Mouse (Mus musculus) lung, postnatal 0 days (tissue): ENCODE data around the gene Fam124a. TPM values are rescaled to one million over a fixed set of nuclear protein-coding genes. Genes with fewer than 3 reads are reported as not detected.

Experiments used
- ATAC-seq: fragments of 200-750 bp; cut with Nextera tagmentation; 2 replicates; pipeline ENCODE4 v1.8.0; 2017; ENCODE audit warnings: moderate library complexity
- DNase-seq: peaks from one replicate; pipeline ENCODE4 v3.0.0-alpha.2; 2016; ENCODE audit warnings: low spot score
- H3K27ac ChIP-seq: fragments of 300-500 bp; sonication (generic); 2 replicates; pipeline ENCODE4 v1.5.1; 2014; ENCODE audit warnings: antibody characterized with exemption, mild to moderate bottlenecking, low read length, mixed read lengths
- H3K27me3 ChIP-seq: fragments of 300-500 bp; sonication (generic); replicated peaks from 2 replicates; pipeline ENCODE4 v1.6.1; 2014; ENCODE audit warnings: low read length, mixed read lengths; ENCODE audit not compliant: insufficient read depth
- H3K36me3 ChIP-seq: fragments of 300-500 bp; sonication (generic); 2 replicates; pipeline ENCODE4 v1.6.1; 2014; ENCODE audit warnings: low read length, mixed read lengths; ENCODE audit not compliant: insufficient read depth
- H3K4me1 ChIP-seq: fragments of 300-500 bp; sonication (generic); 2 replicates; pipeline ENCODE4 v1.6.1; 2014; ENCODE audit warnings: antibody characterized with exemption, low read depth, low read length, mixed read lengths; ENCODE audit not compliant: insufficient read depth
- H3K4me2 ChIP-seq: fragments of 300-500 bp; sonication (generic); replicated peaks from 2 replicates; pipeline ENCODE4 v1.6.1; 2014; ENCODE audit warnings: low read depth, mild to moderate bottlenecking, low read length, moderate library complexity, mixed read lengths
- H3K4me3 ChIP-seq: fragments of 300-500 bp; sonication (generic); 2 replicates; pipeline ENCODE4 v1.5.1; 2014; ENCODE audit warnings: low read depth, low read length
- H3K9ac ChIP-seq: fragments of 300-500 bp; sonication (generic); replicated peaks from 2 replicates; pipeline ENCODE4 v1.6.1; 2014; ENCODE audit warnings: low read depth, mild to moderate bottlenecking
- H3K9me3 ChIP-seq: fragments of 300-500 bp; sonication (generic); 2 replicates; pipeline ENCODE4 v1.6.1; 2016; ENCODE audit warnings: low read length, mixed read lengths
- CTCF ChIP-seq: IDR thresholded peaks from 2 replicates; pipeline ENCODE4 v1.5.1; 2016; ENCODE audit warnings: antibody characterized with exemption, mild to moderate bottlenecking
- EP300 ChIP-seq: IDR thresholded peaks from 2 replicates; pipeline ENCODE4 v1.6.1; 2016; ENCODE audit warnings: antibody characterized with exemption, mild to moderate bottlenecking, control low read depth
- WGBS: fragments of 180-500 bp; shearing (Covaris S2); extraction: QIAGEN DNeasy Blood & Tissue Kit; methylation state at CpG from one replicate; pipeline ENCODE4 v1.1.7; 2014; 5-methylcytosine and 5-hydroxymethylcytosine counted together
- polyA plus RNA-seq: library from polyadenylated mRNA; unstranded; fragments of >200 nt; fragmentation: Nextera tagmentation; extraction: Ambion mirVana; gene quantifications from 2 replicates; pipeline ENCODE4 v1.2.1, GENCODE M21; 2015

Gene Fam124a
- polyA plus RNA-seq, 1 experiment from 2014 or later: 9.4 TPM

GRCm38 (mm10) chr14:62539834-62540233 lies 15.7 kb upstream of the Fam124a start:
- Histone ChIP-seq H3K36me3 (no peaks in the 10 kb centered on the region), H3K4me1 (no peaks in the 10 kb centered on the region), H3K9ac (no peak overlapping the region), H3K9me3 (no peaks in the 10 kb centered on the region), H3K27ac (no peak overlapping the region), H3K4me2 (no peak overlapping the region), H3K27me3 (no peaks in the 10 kb centered on the region), H3K4me3 (no peak overlapping the region)
- TF ChIP-seq CTCF (no peak), EP300 (no peak)
- DNase-seq (no peak), ATAC-seq (no peak)
- WGBS: 67% methylated on average over 3 of the region's 3 CpGs

GRCm38 (mm10) chr14:62541751-62542150 lies 13.8 kb upstream of the Fam124a start:
- no peak for TF ChIP-seq CTCF
- DNase-seq (no peak), ATAC-seq (no peak)
- Histone ChIP-seq H3K36me3 (no peaks in the 10 kb centered on the region), H3K4me2 (no peak overlapping the region), H3K4me1 (no peaks in the 10 kb centered on the region), H3K4me3 (no peak overlapping the region), H3K27ac (no peak overlapping the region), H3K9me3 (no peaks in the 10 kb centered on the region), H3K27me3 (no peaks in the 10 kb centered on the region), H3K9ac (no peak overlapping the region)
- WGBS: 83% methylated on average over 1 of the region's 1 CpGs

- ATAC-seq (no peak), DNase-seq (no peak)
- Histone ChIP-seq H3K9ac (no peak overlapping the region), H3K4me1 (no peaks in the 10 kb centered on the region), H3K27ac (no peak overlapping the region), H3K27me3 (no peaks in the 10 kb centered on the region), H3K4me3 (no peak overlapping the region), H3K4me2 (no peak overlapping the region), H3K9me3 (no peaks in the 10 kb centered on the region), H3K36me3 (no peaks in the 10 kb centered on the region)
- TF ChIP-seq EP300 (no peak), CTCF (no peak)
- WGBS: 72% methylated on average over 6 of the region's 6 CpGs
Measured at GRCm38 (mm10) chr14:62546296-62546695, 9.2 kb upstream of the Fam124a start.

GRCm38 (mm10) chr14:62546746-62547145 lies 8.8 kb upstream of the Fam124a start:
- H3K36me3 ChIP-seq: no peaks in the 10 kb centered on the region
- no peaks in the 10 kb centered on the region for H3K4me1 ChIP-seq
- no peak overlapping the region for H3K4me3 ChIP-seq
- TF ChIP-seq EP300: no peak
- no peak for TF ChIP-seq CTCF
- H3K4me2 ChIP-seq: no peak overlapping the region
- WGBS: 29% methylated on average over 4 of the region's 4 CpGs
- no peaks in the 10 kb centered on the region for H3K27me3 ChIP-seq
- H3K27ac ChIP-seq: no peak overlapping the region
- DNase-seq (no peak), ATAC-seq (no peak)
- H3K9ac ChIP-seq: no peak overlapping the region
- H3K9me3 ChIP-seq: no peaks in the 10 kb centered on the region

- Histone ChIP-seq H3K27me3 (no peaks in the 10 kb centered on the region), H3K4me1 (no peaks in the 10 kb centered on the region), H3K4me3 (no peak overlapping the region), H3K9me3 (no peaks in the 10 kb centered on the region), H3K27ac (no peak overlapping the region), H3K4me2 (no peak overlapping the region), H3K9ac (no peak overlapping the region), H3K36me3 (no peaks in the 10 kb centered on the region)
- no peak for TF ChIP-seq EP300
- TF ChIP-seq CTCF: no peak
- DNase-seq (peak; percentile 44), ATAC-seq (no peak)
- 17% methylated on average over 4 of the region's 4 CpGs for WGBS
Measured at GRCm38 (mm10) chr14:62550121-62550520, 5.4 kb upstream of the Fam124a start.

- no peak for TF ChIP-seq EP300
- DNase-seq: peak; percentile 72
- WGBS: 69% methylated on average over 4 of the region's 4 CpGs
Measured at GRCm38 (mm10) chr14:62552771-62553170, 2.8 kb upstream of the Fam124a start.

GRCm38 (mm10) chr14:62553786-62554185 lies 1.8 kb upstream of the Fam124a start:
- TF ChIP-seq CTCF (no peak), EP300 (no peak)
- Histone ChIP-seq H3K27ac (no peak overlapping the region), H3K4me2 (no peak overlapping the region), H3K9me3 (no peaks in the 10 kb centered on the region), H3K36me3 (no peaks in the 10 kb centered on the region), H3K4me1 (peaks cover 12% of the 10 kb centered on the region; the same call in 1 of the 2 replicates), H3K27me3 (no peaks in the 10 kb centered on the region), H3K9ac (no peak overlapping the region), H3K4me3 (no peak overlapping the region)
- 76% methylated on average over 5 of the region's 5 CpGs for WGBS
- ATAC-seq (no peak), DNase-seq (no peak)

More at GRCm38 (mm10) chr14:62552771-62553170, 2.8 kb upstream of the Fam124a start:
- Histone ChIP-seq H3K4me3 (no peak overlapping the region), H3K9me3 (no peaks in the 10 kb centered on the region), H3K4me1 (peaks cover 10% of the 10 kb centered on the region; the same call in 1 of the 2 replicates), H3K9ac (no peak overlapping the region), H3K27me3 (no peaks in the 10 kb centered on the region), H3K27ac (no peak overlapping the region), H3K36me3 (no peaks in the 10 kb centered on the region), H3K4me2 (no peak overlapping the region)
- ATAC-seq: no peak
